ENCODE assay signal across 8 mouse cellular contexts in the genomic region with DNA sequence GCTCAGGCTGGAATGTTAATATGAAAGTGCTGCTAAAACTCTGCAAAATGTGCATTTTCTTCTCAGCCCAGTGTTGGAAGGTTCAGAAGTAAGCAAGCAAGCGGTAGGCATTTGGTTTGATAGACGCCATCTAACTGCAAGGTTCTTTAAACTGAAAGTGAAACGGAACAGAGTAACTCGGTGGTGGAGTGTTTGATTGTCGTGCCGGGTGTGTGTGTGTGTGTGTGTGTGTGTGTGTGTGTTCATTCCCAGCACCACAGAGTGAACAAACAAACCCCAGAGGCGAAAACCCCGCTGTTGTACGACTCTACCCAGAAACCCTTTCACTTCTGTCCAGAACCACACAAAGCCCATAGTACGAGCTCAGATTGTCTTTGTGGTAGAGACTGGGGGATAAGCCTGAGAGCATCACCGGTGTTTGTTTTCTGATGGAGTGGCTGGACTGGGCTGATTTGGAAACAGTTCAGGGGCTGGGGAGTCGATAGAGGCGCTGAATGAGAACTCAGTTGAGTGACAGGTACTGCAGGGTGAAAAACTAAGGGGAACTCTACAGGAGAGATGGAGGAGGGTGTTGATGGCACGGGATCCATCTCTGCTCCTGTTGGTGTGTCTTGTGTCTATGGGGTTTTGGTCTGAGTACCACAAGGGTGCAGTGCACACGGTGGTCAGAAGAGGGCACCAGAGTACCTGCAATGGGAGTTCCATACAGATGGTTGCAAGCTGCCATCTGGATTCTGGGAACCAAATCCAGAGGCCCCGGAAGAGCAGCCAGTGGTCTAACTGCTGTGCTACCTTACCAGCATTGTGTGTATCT. TPM values are rescaled to one million over a fixed set of nuclear protein-coding genes. Genes with fewer than 3 reads are reported as not detected.
DNase-seq lines count a peak whose midpoint lies in the region; ATAC-seq and TF ChIP-seq lines count a peak whose summit lies in the region.

No protein-coding gene starts in this region.

- peak; percentile 62; the same call in 1 of the 2 replicates for ATAC-seq in heart, embryonic 15.5 days (replicated peaks; ENCODE audit: insufficient number of reproducible peaks, insufficient read depth, low FRiP score, low read depth)
- ATAC-seq in liver, embryonic 14.5 days (ENCODE audit: insufficient read depth), result peak; percentile 67
- peak; percentile 51 for ATAC-seq in neural tube, embryonic 11.5 days (ENCODE audit: insufficient read depth, low FRiP score, low TSS enrichment)
- peak; percentile 79 for ATAC-seq in stomach, postnatal 0 days (ENCODE audit: low FRiP score, low TSS enrichment)

- peak overlapping the region; percentile 69 for H3K9ac ChIP-seq in heart, embryonic 15.5 days
- H3K9ac ChIP-seq in liver, embryonic 14.5 days (replicated peaks), result peak overlapping the region; percentile 76
- peak overlapping the region; percentile 80 for H3K9ac ChIP-seq in neural tube, embryonic 11.5 days (ENCODE audit: low read length)
- peak overlapping the region; percentile 75 for H3K9ac ChIP-seq in stomach, postnatal 0 days (ENCODE audit: low read length)

- peak overlapping the region; percentile 54 for H3K27ac ChIP-seq in brown adipose tissue, adult 24 weeks (replicated peaks; ENCODE audit: low read depth, low read length)
- H3K27ac ChIP-seq in heart, embryonic 15.5 days, result peak overlapping the region; percentile 72
- peak overlapping the region; percentile 53 for H3K27ac ChIP-seq in liver, embryonic 14.5 days
- H3K27ac ChIP-seq in neural tube, embryonic 11.5 days (ENCODE audit: low read depth, low read length), result no peak overlapping the region
- H3K27ac ChIP-seq in stomach, postnatal 0 days (replicated peaks), result peak overlapping the region; percentile 82

- H3K36me3 ChIP-seq in heart, embryonic 15.5 days, result peaks cover 26% of the 10 kb centered on the region; the same call in 1 of the 2 replicates
- no peaks in the 10 kb centered on the region; the same call in 1 of the 2 replicates for H3K36me3 ChIP-seq in liver, embryonic 14.5 days (replicated peaks; ENCODE audit: control insufficient read depth, insufficient read depth, low read depth)
- H3K36me3 ChIP-seq in neural tube, embryonic 11.5 days (ENCODE audit: control insufficient read depth, insufficient read depth, low read length), result peaks cover 14% of the 10 kb centered on the region
- H3K36me3 ChIP-seq in stomach, postnatal 0 days (ENCODE audit: control insufficient read depth, insufficient read depth, low read length), result peaks cover 14% of the 10 kb centered on the region

- H3K4me1 ChIP-seq in brown adipose tissue, adult 24 weeks (ENCODE audit: control insufficient read depth, insufficient read depth, insufficient read length, low read length), result peaks cover 3% of the 10 kb centered on the region; the same call in 1 of the 2 replicates
- H3K4me1 ChIP-seq in heart, embryonic 15.5 days (replicated peaks), result peaks cover 6% of the 10 kb centered on the region
- H3K4me1 ChIP-seq in liver, embryonic 14.5 days (replicated peaks; ENCODE audit: control insufficient read depth in 2 of 2, insufficient read depth in 2 of 2, low read length in 1 of 2), result peaks cover 0 to 6% of the 10 kb centered on the region in 2 experiments; a peak in 2 of 4 replicates
- peaks cover 4% of the 10 kb centered on the region; the same call in 1 of the 2 replicates for H3K4me1 ChIP-seq in neural tube, embryonic 11.5 days (ENCODE audit: control insufficient read depth, insufficient read depth, low read length)
- H3K4me1 ChIP-seq in stomach, postnatal 0 days (replicated peaks; ENCODE audit: control insufficient read depth, insufficient read depth), result no peaks in the 10 kb centered on the region

- 0 out of 2 replicates have a peak, but pooled peaks cover 5% of the 10 kb centered on the region for H3K9me3 ChIP-seq in heart, embryonic 15.5 days (replicated peaks)
- H3K9me3 ChIP-seq in liver, embryonic 14.5 days (ENCODE audit: control insufficient read depth, low read length), result no peaks in the 10 kb centered on the region
- H3K9me3 ChIP-seq in neural tube, embryonic 11.5 days (ENCODE audit: control insufficient read depth, low read length), result no peaks in the 10 kb centered on the region
- no peaks in the 10 kb centered on the region for H3K9me3 ChIP-seq in stomach, postnatal 0 days (ENCODE audit: control insufficient read depth, low read length)

- TF ChIP-seq CTCF in liver, embryonic 14.5 days (IDR thresholded peaks at IDR 0.05; ENCODE audit: low read depth), result peak; percentile 98
- TF ChIP-seq CTCF in stomach, postnatal 0 days (IDR thresholded peaks at IDR 0.05; ENCODE audit: low read depth), result peak; percentile 94

- peak overlapping the region; percentile 91 for H3K4me3 ChIP-seq in brown adipose tissue, adult 24 weeks (ENCODE audit: insufficient read depth, low read depth, low read length)
- peak overlapping the region; percentile 92 for H3K4me3 ChIP-seq in heart, embryonic 15.5 days
- H3K4me3 ChIP-seq in liver, embryonic 14.5 days (ENCODE audit: insufficient read depth in 1 of 2, low read depth in 2 of 2, low read length in 2 of 2), result peak overlapping the region; percentile 79 to 90
- H3K4me3 ChIP-seq in neural tube, embryonic 11.5 days (ENCODE audit: low read depth, low read length), result peak overlapping the region; percentile 80
- peak overlapping the region; percentile 82 for H3K4me3 ChIP-seq in stomach, postnatal 0 days (ENCODE audit: low read depth, low read length)

- peak; percentile 93 for DNase-seq in CD4-positive, CD25-positive, alpha-beta regulatory T cell, adult 2 months (ENCODE audit: low read depth, low spot score)
- DNase-seq in fibroblast of lung, adult 2 months (ENCODE audit: low read depth), result peak; percentile 88
- peak; percentile 90 to 94 for DNase-seq in kidney, postnatal 25 days
- peak; percentile 83 to 88 (median 83) for DNase-seq in liver, embryonic 14.5 days (ENCODE audit: low read depth in 3 of 3, low spot score in 3 of 3)
- DNase-seq in neural tube, embryonic 11.5 days (ENCODE audit: low spot score), result peak; percentile 91
- DNase-seq in stomach, postnatal 0 days (ENCODE audit: low spot score), result peak; percentile 92

- 9% methylated on average over 16 of the region's 16 CpGs for WGBS in heart, embryonic 15.5 days
- 3% methylated on average over 16 of the region's 16 CpGs for WGBS in liver, embryonic 14.5 days (ENCODE audit: insufficient replicate concordance)
- WGBS in neural tube, embryonic 11.5 days, result 16% methylated on average over 16 of the region's 16 CpGs
- WGBS in stomach, postnatal 0 days, result 4% methylated on average over 16 of the region's 16 CpGs

- no peak for TF ChIP-seq EP300 in liver, embryonic 14.5 days (IDR thresholded peaks at IDR 0.05; ENCODE audit: low read depth)
- no peak for TF ChIP-seq EP300 in stomach, postnatal 0 days (optimal IDR thresholded peaks at IDR 0.05)

- H3K27me3 ChIP-seq in heart, embryonic 15.5 days, result no peaks in the 10 kb centered on the region
- no peaks in the 10 kb centered on the region for H3K27me3 ChIP-seq in liver, embryonic 14.5 days (ENCODE audit: control insufficient read depth, insufficient read depth, low read length)
- no peaks in the 10 kb centered on the region for H3K27me3 ChIP-seq in neural tube, embryonic 11.5 days (ENCODE audit: control insufficient read depth, insufficient read depth, low read length)
- no peaks in the 10 kb centered on the region for H3K27me3 ChIP-seq in stomach, postnatal 0 days (ENCODE audit: control insufficient read depth, insufficient read depth, low read length)

- peak overlapping the region; percentile 95 for H3K4me2 ChIP-seq in heart, embryonic 15.5 days
- H3K4me2 ChIP-seq in liver, embryonic 14.5 days (ENCODE audit: low read depth), result peak overlapping the region; percentile 83
- H3K4me2 ChIP-seq in neural tube, embryonic 11.5 days (ENCODE audit: low read depth), result peak overlapping the region; percentile 98
- H3K4me2 ChIP-seq in stomach, postnatal 0 days (replicated peaks; ENCODE audit: low read depth), result peak overlapping the region; percentile 99

RNA-seq across cellular contexts. Expression of a gene that starts 0.9 kb away (rescaled TPM):
- polyA plus RNA-seq in brown adipose tissue, adult 24 weeks (2012; ENCODE audit: insufficient read depth, insufficient read length, missing spikeins), result 35.6 and 46.5 TPM in 2 replicates
- polyA plus RNA-seq in heart, embryonic 15.5 days (2015; fragmentation: Nextera tagmentation; extraction: Ambion mirVana), result 29.5 and 30.3 TPM in 2 replicates
- polyA plus RNA-seq in liver, embryonic 14.5 days (2012; rRNA removed), result 5.8 and 6.9 TPM in 2 replicates
- polyA plus RNA-seq in liver, embryonic 14.5 days (2014; fragmentation: Nextera tagmentation; extraction: Ambion mirVana), result 17.7 and 18.3 TPM in 2 replicates
- 46.3 and 54.4 TPM in 2 replicates for polyA plus RNA-seq in neural tube, embryonic 11.5 days (2014; fragmentation: Nextera tagmentation; extraction: Ambion mirVana)
- 35.0 and 37.5 TPM in 2 replicates for polyA plus RNA-seq in stomach, postnatal 0 days (2015; fragmentation: Nextera tagmentation; extraction: Ambion mirVana)

RNA-seq across cellular contexts. Expression of a gene that starts 29.9 kb away (rescaled TPM):
- 31.9 and 46.9 TPM in 2 replicates for polyA plus RNA-seq in brown adipose tissue, adult 24 weeks (2012; ENCODE audit: insufficient read depth, insufficient read length, missing spikeins)
- 15.9 and 21.0 TPM in 2 replicates for polyA plus RNA-seq in heart, embryonic 15.5 days (2015; fragmentation: Nextera tagmentation; extraction: Ambion mirVana)
- polyA plus RNA-seq in liver, embryonic 14.5 days (2012; rRNA removed), result 44.1 and 62.9 TPM in 2 replicates
- 9.7 and 10.5 TPM in 2 replicates for polyA plus RNA-seq in liver, embryonic 14.5 days (2014; fragmentation: Nextera tagmentation; extraction: Ambion mirVana)
- polyA plus RNA-seq in neural tube, embryonic 11.5 days (2014; fragmentation: Nextera tagmentation; extraction: Ambion mirVana), result 47.3 and 51.0 TPM in 2 replicates
- polyA plus RNA-seq in stomach, postnatal 0 days (2015; fragmentation: Nextera tagmentation; extraction: Ambion mirVana), result 21.1 and 24.6 TPM in 2 replicates

RNA-seq across cellular contexts. Expression of a gene that starts 44.9 kb away (rescaled TPM):
- 0.20 and 0.46 TPM in 2 replicates for polyA plus RNA-seq in brown adipose tissue, adult 24 weeks (2012; ENCODE audit: insufficient read depth, insufficient read length, missing spikeins)
- 7.1 and 7.2 TPM in 2 replicates for polyA plus RNA-seq in heart, embryonic 15.5 days (2015; fragmentation: Nextera tagmentation; extraction: Ambion mirVana)
- 0.42 and 0.44 TPM in 2 replicates for polyA plus RNA-seq in liver, embryonic 14.5 days (2012; rRNA removed)
- polyA plus RNA-seq in liver, embryonic 14.5 days (2014; fragmentation: Nextera tagmentation; extraction: Ambion mirVana), result 0.51 and 0.63 TPM in 2 replicates
- polyA plus RNA-seq in neural tube, embryonic 11.5 days (2014; fragmentation: Nextera tagmentation; extraction: Ambion mirVana), result 3.3 and 3.5 TPM in 2 replicates
- polyA plus RNA-seq in stomach, postnatal 0 days (2015; fragmentation: Nextera tagmentation; extraction: Ambion mirVana), result 1.1 and 1.2 TPM in 2 replicates

RNA-seq across cellular contexts. Expression of a gene that starts 57.1 kb away (rescaled TPM):
- polyA plus RNA-seq in brown adipose tissue, adult 24 weeks (2012; ENCODE audit: insufficient read depth, insufficient read length, missing spikeins), result 92.7 and 94.0 TPM in 2 replicates
- 68.4 and 81.4 TPM in 2 replicates for polyA plus RNA-seq in heart, embryonic 15.5 days (2015; fragmentation: Nextera tagmentation; extraction: Ambion mirVana)
- 28.8 and 32.6 TPM in 2 replicates for polyA plus RNA-seq in liver, embryonic 14.5 days (2012; rRNA removed)
- 28.6 and 33.7 TPM in 2 replicates for polyA plus RNA-seq in liver, embryonic 14.5 days (2014; fragmentation: Nextera tagmentation; extraction: Ambion mirVana)
- polyA plus RNA-seq in neural tube, embryonic 11.5 days (2014; fragmentation: Nextera tagmentation; extraction: Ambion mirVana), result 160 and 170 TPM in 2 replicates
- polyA plus RNA-seq in stomach, postnatal 0 days (2015; fragmentation: Nextera tagmentation; extraction: Ambion mirVana), result 61.4 and 65.4 TPM in 2 replicates
